Mouse (Mus musculus) testis, postnatal 14 days (tissue): ENCODE measurements around the gene Ccl7.
A peak's percentile ranks its signal among the peaks of the same experiment; 100 is the strongest.

Experiments
- DNase-seq: peaks from one replicate; pipeline ENCODE4 v3.0.0; 2021; ENCODE audit warnings: low spot score

Ccl7 gene

GRCm38 (mm10) chr11:82035356-82035755 lies 10.2 kb upstream of the Ccl7 start, which contains the start of gene Ccl2:
Ccl2 (plus strand) TSS chr11:82035571.
- peak; percentile 15 for DNase-seq

- DNase-seq, result no peak
Measured at GRCm38 (mm10) chr11:82035857-82036256, 9.7 kb upstream of the Ccl7 start.

- DNase-seq, result no peak
Measured at GRCm38 (mm10) chr11:82038535-82038934, 7.0 kb upstream of the Ccl7 start, which contains the start of gene Gm17268. Gm17268 (minus strand) TSS chr11:82038562.

GRCm38 (mm10) chr11:82039132-82039660 lies 6.3 kb upstream of the Ccl7 start:
- no peak for DNase-seq

GRCm38 (mm10) chr11:82041671-82042080 lies 3.8 kb upstream of the Ccl7 start:
- no peak for DNase-seq

GRCm38 (mm10) chr11:82047746-82048415 lies 2.4 kb downstream of the Ccl7 start:
- DNase-seq, result no peak

- DNase-seq, result no peak
Measured at GRCm38 (mm10) chr11:82053849-82054248, 8.3 kb downstream of the Ccl7 start.

- no peak for DNase-seq
Measured at GRCm38 (mm10) chr11:82057646-82058045, 12.1 kb downstream of the Ccl7 start, which contains the start of gene Ccl11. Ccl11 (plus strand) TSS chr11:82057823.

- no peak for DNase-seq
Measured at GRCm38 (mm10) chr11:82062226-82062625, 16.7 kb downstream of the Ccl7 start.

GRCm38 (mm10) chr11:82063454-82063853 lies 17.9 kb downstream of the Ccl7 start:
- no peak for DNase-seq

GRCm38 (mm10) chr11:82066953-82067571 lies 21.6 kb downstream of the Ccl7 start:
- DNase-seq, result no peak

GRCm38 (mm10) chr11:82071076-82071475 lies 25.6 kb downstream of the Ccl7 start:
- DNase-seq, result no peak

- DNase-seq, result no peak
Measured at GRCm38 (mm10) chr11:82072374-82072773, 26.9 kb downstream of the Ccl7 start.

GRCm38 (mm10) chr11:82072984-82073383 lies 27.5 kb downstream of the Ccl7 start:
- no peak for DNase-seq

GRCm38 (mm10) chr11:82073686-82074085 lies 28.2 kb downstream of the Ccl7 start:
- DNase-seq, result no peak

GRCm38 (mm10) chr11:82077031-82077430 lies 31.5 kb downstream of the Ccl7 start:
- DNase-seq, result no peak

- DNase-seq, result no peak
Measured at GRCm38 (mm10) chr11:82078136-82078730, 32.7 kb downstream of the Ccl7 start.

- no peak for DNase-seq
Measured at GRCm38 (mm10) chr11:82080865-82081264, 35.4 kb downstream of the Ccl7 start.

- no peak for DNase-seq
Measured at GRCm38 (mm10) chr11:82084360-82084759, 38.8 kb downstream of the Ccl7 start.
